27 mouse cellular contexts compared by ENCODE assay signal in genomic region chr5:28493550-28493949, GRCm38 (mm10). TPM values are rescaled to one million over a fixed set of nuclear protein-coding genes. Genes with fewer than 3 reads are reported as not detected.
"Had no signal": no experiment of that assay in that cellular context is flagged by ENCODE, and none has a peak within 500 bp of the region (broad histone marks: within the 10 kb centered on the region; RNA-seq: fewer than 3 reads in every experiment).

No protein-coding gene starts in this region.

- DNase-seq: forebrain, postnatal 0 days; gastrocnemius, postnatal 14 days; gastrocnemius, postnatal 36 days; heart, adult 2 months; heart, postnatal 10 days; heart, postnatal 36 days; kidney, adult 18-20 months; kidney, adult 8-10 months; kidney, postnatal 10 days; kidney, postnatal 25 days; kidney, postnatal 4 days; liver; liver, embryonic 13.5 days had no signal

- H3K27me3 ChIP-seq: heart, embryonic 12.5 days; hindbrain, embryonic 13.5 days; hindbrain, embryonic 15.5 days; limb, embryonic 12.5 days; liver, embryonic 13.5 days had no signal

- H3K36me3 ChIP-seq: heart, embryonic 12.5 days; hindbrain, embryonic 13.5 days; hindbrain, embryonic 15.5 days; limb, embryonic 10.5 days; limb, embryonic 12.5 days; liver, embryonic 13.5 days had no signal

- H3K9ac ChIP-seq: forebrain, postnatal 0 days; heart, embryonic 12.5 days; hindbrain, embryonic 13.5 days; hindbrain, embryonic 15.5 days; limb, embryonic 12.5 days; liver, embryonic 13.5 days had no signal

- H3K9me3 ChIP-seq: heart, embryonic 12.5 days; hindbrain, embryonic 13.5 days; hindbrain, embryonic 15.5 days; limb, embryonic 10.5 days; limb, embryonic 12.5 days; liver, embryonic 13.5 days had no signal

- H3K4me2 ChIP-seq: heart, embryonic 12.5 days; hindbrain, embryonic 13.5 days; hindbrain, embryonic 15.5 days; limb, embryonic 12.5 days; liver, embryonic 11.5 days; liver, embryonic 13.5 days had no signal

- H3K27ac ChIP-seq: heart, adult 2 months; hindbrain, embryonic 13.5 days; hindbrain, embryonic 15.5 days; layer of hippocampus, adult 2 months; left cerebral cortex, adult 2 months; limb, embryonic 10.5 days; limb, embryonic 12.5 days; liver, embryonic 13.5 days had no signal

- H3K4me1 ChIP-seq: heart, embryonic 12.5 days; hindbrain, embryonic 13.5 days; hindbrain, embryonic 15.5 days; limb, embryonic 10.5 days; limb, embryonic 12.5 days; liver, embryonic 13.5 days had no signal

- ATAC-seq: forebrain, postnatal 0 days; inflammation-experienced regulatory T-cells, adult 6 months; intestine, postnatal 0 days had no signal

- H3K4me3 ChIP-seq: heart, adult 2 months; heart, embryonic 12.5 days; hindbrain, embryonic 13.5 days; hindbrain, embryonic 15.5 days; layer of hippocampus, adult 2 months; left cerebral cortex, adult 2 months; limb, embryonic 10.5 days; limb, embryonic 12.5 days; liver, embryonic 13.5 days had no signal

RNA-seq across cellular contexts. Expression of gene Shh, which starts 26.5 kb away (rescaled TPM):
- total RNA-seq: gastrocnemius, adult 18-20 months; gastrocnemius, adult 8-10 months; gastrocnemius, postnatal 14 days; gastrocnemius, postnatal 36 days; heart, adult 2 months; heart, postnatal 10 days; heart, postnatal 36 days; hematopoietic stem cell, adult 5-6 weeks had no signal
- polyA plus RNA-seq: heart, adult 2 months; heart, embryonic 14.5 days; inflammation-experienced regulatory T-cells, adult 6 months; liver, embryonic 13.5 days had no signal
